Mouse (Mus musculus) thymus, postnatal 25 days (tissue): ENCODE data around the gene Nr1d1.

ENCODE experiments used
- DNase-seq: peaks from one replicate; pipeline ENCODE4 v3.0.0; 2022

The Nr1d1 gene

GRCm38 (mm10) chr11:98769007-98769954 is 5.9 kb downstream of the Nr1d1 start:
- no peak for DNase-seq

DNA sequence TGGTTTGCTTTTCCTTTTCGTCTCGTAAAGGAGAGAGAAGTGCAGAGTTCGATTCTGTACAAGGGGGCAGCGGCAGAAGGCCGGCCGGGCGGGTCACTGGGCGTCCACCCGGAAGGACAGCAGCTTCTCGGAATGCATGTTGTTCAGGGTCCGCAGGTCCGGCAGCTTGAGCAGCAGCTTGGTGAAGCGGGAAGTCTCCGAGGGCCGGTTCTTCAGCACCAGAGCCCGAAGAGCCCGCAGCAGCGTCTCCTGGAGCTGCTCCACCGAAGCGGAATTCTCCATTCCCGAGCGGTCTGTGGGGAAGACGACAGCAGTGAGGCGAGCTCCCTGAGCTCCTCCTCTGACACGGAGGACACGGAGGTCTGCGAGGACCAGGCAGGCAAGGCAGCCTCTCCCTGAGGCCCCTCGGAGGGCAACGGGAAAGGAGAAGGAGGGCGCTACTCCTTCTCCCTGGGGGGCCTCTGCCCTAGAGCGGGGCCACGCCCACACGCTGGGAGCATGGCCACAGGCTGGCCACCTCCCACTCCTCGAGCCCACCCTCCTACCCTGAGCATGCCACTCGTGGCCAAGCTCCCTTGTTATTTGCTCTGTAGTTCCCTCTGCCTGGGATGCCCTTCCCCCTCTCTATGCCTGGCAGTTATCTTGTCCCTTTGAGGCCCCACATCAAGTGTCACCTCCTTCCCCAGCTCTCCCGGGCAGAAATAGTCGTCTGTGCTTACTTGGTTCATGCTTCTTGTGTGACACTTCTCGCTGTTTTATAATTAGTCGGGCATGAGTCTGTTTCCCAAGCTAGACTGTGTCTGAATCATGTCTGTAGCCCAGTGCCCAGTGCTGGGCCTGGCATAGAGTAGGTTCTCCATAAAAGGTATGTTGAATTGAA is 6.8 kb downstream of the Nr1d1 start:
- DNase-seq, result no peak

GRCm38 (mm10) chr11:98767713-98768112 is 7.4 kb downstream of the Nr1d1 start:
- DNase-seq, result no peak

DNA sequence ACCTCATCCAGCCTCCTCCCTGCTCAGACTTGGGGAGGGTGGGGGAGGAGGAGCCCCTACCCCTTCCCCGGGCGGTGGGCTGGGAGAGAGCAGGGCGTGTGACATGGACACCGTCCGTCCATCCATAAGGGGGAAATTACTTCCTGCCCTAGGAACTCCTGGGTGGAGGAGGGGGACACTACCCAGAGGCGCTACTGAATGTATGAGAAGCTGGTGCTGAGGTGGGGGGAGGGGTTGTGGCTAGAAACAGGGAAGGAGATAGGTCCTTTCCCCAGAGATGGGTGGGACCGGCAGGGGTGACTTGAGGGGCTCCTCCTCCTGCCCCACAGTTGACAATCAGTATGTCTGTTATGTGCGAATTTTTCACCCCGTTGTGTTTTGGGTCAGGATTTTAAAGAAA is 7.9 kb downstream of the Nr1d1 start:
- no peak for DNase-seq

DNA sequence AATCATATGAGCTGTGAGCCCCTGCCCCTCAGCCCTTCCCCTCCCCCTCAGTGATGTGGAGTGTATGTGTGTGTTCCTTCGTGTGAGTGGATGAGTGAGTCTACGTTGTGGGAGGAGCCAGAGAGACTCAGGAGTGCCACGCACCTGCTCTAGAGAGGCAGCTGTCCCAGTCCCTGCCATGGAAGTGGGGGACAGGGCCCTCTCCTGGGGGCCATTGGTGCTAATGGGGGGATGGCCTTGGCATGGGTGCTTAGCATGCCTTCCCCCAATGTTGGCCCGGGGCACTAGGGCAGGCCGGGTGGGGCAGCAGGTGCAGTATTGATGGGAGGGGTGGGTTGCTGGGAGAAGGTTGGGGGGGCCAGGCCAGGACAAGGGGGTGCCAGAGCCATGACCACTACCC is 8.3 kb downstream of the Nr1d1 start:
- no peak for DNase-seq

DNA sequence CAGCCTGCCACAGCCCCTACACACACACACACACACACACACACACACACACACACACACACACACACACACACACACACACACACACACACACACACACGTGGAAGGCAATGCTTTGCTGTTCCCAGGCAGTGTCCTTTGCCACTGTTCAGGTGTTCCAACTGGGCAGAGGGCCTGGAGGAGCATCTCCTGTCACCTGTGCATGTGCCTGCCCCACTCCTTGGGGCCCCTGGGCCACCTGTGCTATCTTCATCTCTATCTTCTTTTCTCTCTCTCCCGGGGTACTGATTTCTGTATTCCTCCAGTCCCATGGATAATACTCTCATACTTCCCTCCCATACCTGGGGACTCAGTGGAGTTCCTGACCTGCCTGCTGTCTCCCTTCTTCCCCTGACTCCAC is 8.8 kb downstream of the Nr1d1 start:
- DNase-seq, result no peak

DNA sequence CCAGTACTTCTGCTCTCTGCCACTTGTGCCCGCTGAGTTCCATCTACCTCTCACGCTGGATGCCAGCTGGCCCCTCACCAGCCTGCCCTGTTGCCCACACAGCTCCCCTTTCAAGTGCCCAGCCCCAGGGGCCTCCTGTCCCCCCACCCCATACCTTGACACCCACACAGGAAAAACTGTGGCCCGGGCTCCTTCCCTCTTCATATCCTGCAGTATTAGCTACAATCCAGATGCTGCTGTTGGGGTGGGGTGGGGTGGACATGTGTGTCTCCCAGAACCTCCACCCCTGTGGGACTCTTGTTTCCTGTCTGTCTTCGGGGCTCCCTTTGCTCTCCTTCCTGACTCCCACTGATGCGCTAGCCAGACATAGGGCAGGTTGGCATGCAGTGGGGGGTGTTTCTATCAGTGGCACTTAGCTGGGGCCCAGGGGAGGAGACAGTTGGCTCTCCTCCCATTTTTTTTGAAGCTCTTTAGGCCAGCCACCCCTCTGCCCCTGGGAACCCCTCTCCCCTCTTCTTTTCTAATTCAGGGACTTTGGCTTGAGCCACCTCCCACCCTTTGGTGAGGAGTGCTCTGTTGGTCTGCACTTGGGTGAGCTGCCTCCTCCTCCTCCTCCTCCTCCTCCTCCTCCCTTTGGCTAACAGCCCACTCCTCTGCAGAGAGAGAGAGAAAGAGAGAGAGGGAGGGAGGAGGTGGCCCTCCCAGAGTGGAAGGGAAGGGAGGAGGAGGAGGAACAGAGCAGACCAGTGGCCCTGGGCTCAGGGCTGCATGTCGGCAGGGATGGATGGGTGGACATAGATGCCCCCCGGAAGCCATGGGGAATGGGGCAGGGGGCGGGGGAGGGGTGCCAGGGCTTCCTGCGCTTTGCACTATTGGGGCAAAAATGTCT is 9.5 kb downstream of the Nr1d1 start:
- DNase-seq, result no peak

GRCm38 (mm10) chr11:98764746-98765145 is 10.4 kb downstream of the Nr1d1 start:
- DNase-seq, result no peak

GRCm38 (mm10) chr11:98764091-98764490 is 11.0 kb downstream of the Nr1d1 start:
- DNase-seq, result no peak

- DNase-seq, result no peak
Observed at GRCm38 (mm10) chr11:98763502-98763861, 11.7 kb downstream of the Nr1d1 start.

DNA sequence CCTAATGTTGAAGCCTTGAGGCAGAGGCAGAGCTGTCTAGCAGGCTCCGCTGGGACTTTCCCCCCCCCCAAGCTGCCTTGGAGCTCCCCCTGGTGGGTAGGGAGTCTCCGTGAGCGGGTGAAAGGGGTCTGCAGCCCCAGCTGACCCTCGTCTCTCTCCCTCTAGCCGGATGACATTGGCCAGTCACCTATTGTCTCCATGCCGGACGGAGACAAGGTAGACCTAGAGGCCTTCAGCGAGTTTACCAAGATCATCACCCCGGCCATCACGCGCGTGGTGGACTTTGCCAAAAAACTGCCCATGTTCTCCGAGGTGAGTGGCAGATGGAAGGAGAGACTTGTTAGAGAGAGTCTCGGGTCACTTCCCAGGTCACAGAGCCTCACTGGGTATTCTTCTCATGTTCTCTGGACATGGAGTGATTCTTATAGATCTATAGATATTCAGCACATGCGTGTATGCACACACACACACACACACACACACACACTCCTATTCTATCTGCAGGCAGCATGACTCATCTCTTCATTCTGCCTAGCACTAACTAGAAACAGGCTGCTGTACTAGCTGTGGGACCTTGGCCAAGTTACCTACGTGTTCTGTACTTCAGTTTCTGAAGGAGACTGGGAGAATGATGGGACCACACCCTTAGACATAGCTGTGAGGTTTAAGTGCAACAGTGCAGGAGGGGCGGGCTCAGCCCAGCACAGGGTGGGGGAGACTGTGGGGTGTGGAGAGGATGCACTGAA is 12.2 kb downstream of the Nr1d1 start:
- no peak for DNase-seq

GRCm38 (mm10) chr11:98761939-98762338 is 13.2 kb downstream of the Nr1d1 start:
- no peak for DNase-seq

DNA sequence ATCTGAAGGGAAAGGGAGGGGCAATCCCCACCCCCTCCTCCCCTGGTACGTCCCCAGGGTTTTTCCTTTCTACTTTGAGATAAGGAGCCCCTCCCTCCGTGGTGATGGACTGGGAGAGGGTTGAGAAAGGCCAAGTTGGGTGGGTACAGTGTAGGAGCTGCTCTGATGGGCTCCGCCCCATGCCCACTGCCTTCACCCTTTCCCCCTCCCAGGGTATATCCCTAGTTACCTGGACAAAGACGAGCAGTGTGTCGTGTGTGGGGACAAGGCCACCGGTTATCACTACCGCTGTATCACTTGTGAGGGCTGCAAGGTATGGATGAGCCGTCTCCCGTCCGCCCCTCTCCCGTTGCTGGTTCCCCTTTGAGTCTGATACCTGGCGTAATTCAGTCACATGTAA is 18.4 kb downstream of the Nr1d1 start:
- DNase-seq, result no peak

GRCm38 (mm10) chr11:98755726-98756380 is 19.3 kb downstream of the Nr1d1 start:
- DNase-seq, result no peak

DNA sequence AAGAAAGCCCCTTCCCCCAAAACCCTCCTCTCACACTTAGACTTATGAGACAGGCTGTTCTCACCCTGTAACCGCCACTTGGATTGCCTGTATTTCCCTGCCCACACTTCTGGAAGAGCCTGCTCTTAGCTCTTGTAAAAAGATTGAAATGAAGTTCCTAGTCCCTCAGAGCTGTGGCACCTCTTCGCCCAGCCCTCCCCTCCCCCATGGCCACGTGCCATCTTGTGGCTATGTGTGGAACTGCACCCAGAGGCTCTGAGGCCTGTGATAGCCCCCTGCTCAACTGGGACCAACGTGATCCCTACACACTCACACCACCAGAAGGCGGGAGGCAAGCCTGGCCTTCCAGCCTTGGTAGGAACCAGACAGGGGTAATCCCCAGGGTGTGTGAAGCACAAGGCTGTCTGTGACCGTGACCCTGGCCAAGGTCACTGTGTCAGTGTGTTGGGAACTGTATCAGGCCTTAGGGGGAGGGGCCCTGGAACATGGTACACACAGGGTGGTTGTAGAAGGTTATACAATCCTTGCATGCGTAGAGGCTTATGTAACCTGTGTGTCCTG is 20.4 kb downstream of the Nr1d1 start:
- peak; percentile 84 for DNase-seq

DNA sequence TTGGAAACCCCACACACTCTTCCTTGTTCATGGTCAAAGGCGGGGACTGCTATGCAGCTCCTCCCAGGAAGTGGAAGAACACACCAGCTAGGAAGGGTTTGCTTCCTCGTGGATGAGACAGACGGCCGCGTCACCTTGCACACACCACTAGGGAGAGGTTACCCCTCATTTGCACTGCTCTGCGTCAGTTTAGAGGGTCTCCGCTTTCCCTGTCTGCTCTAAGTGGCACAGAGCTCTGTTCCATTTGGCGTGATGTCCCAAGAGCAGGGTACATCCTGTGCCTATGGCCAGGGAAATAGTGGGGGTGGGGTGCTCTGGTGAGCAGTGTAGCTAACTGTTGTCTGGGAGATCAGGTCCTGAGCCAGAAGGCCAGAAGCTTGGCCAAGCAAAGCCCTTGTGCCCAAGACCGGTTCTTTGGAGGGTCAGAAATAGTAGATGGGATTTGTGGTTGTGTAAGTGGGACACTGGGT is 20.9 kb downstream of the Nr1d1 start:
- no peak for DNase-seq

DNA sequence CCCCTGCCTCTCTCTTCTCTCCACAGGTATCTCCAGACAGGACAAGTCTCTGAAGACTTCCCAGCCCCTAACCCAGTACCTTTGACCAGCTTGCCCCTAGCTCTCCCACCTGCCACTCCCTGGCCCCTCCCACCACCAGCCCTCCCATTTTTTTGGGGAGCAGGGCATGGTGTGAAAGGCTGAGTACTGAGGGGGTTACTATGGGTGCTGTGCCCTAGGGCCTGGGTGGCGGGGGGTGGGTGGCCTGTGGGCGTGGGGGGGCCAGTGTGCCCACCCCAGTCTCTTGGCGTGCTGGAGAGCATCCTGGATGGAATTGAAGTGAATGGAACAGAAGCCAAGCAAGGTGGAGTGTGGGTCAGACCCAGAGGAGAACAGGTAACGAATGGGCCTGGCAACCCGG is 21.9 kb downstream of the Nr1d1 start:
- no peak for DNase-seq

- DNase-seq, result no peak
Observed at GRCm38 (mm10) chr11:98752562-98753140, 22.5 kb downstream of the Nr1d1 start.

DNA sequence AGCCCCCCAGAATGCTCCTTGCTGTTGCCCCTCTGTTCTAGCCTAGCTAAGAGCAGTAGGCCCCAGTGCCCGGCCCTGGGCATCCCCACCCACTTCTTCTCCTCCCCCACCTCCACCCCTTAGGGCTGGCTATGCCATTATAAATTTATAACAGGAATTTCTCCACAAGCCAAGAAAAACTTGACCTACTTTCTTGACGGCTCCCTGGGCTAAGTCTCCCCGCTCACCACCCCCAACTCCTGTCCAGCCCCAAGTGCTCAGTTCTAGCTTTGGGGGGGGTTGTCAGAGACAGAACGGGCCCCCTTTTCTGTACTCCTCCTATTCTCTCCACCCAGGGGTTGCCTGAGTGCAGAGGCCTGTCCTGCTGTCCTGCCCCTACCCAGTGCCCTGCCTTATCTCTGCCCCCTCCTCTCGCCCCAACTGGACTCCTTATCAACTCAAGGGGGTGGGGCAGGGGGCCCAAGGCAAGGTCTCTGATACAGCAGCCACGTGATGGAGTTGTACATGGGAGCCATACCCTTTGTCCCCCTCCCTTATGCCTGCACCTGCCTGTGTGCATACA is 23.8 kb downstream of the Nr1d1 start:
- no peak for DNase-seq
